Mouse (Mus musculus) brain, adult 2 months (tissue): ENCODE results near the gene Prg2.

ENCODE experiments used
- DNase-seq: peaks from one replicate; pipeline ENCODE4 v3.0.0; 2011; ENCODE audit warnings: low read depth, low spot score

Gene Prg2

GRCm38 (mm10) chr2:85029897-85030296, 49.6 kb downstream of the Prg2 start:
- DNase-seq, result no peak

GRCm38 (mm10) chr2:85030989-85031388, 50.7 kb downstream of the Prg2 start:
- peak; percentile 25 for DNase-seq

- no peak for DNase-seq
Observed at GRCm38 (mm10) chr2:85033121-85033520, 52.9 kb downstream of the Prg2 start.
